7 mouse cellular contexts compared by ENCODE assay signal in genomic region chr14:55743711-55744110, GRCm38 (mm10). TPM values are rescaled to one million over a fixed set of nuclear protein-coding genes. Genes with fewer than 3 reads are reported as not detected.
A peak's percentile ranks its signal among the peaks of the same experiment; 100 is the strongest.
DNase-seq lines count a peak whose midpoint lies in the region; ATAC-seq and TF ChIP-seq lines count a peak whose summit lies in the region.

No protein-coding gene starts in this region.

- no peaks in the 10 kb centered on the region for H3K9me3 ChIP-seq in intestine, embryonic 16.5 days (ENCODE audit: control insufficient read depth, low read length)
- no peaks in the 10 kb centered on the region for H3K9me3 ChIP-seq in limb, embryonic 10.5 days (replicated peaks)
- no peaks in the 10 kb centered on the region for H3K9me3 ChIP-seq in midbrain, embryonic 13.5 days

- H3K4me2 ChIP-seq in intestine, embryonic 16.5 days (ENCODE audit: low read depth, low read length) = peak overlapping the region; percentile 91
- peak overlapping the region; percentile 24 for H3K4me2 ChIP-seq in midbrain, embryonic 13.5 days (replicated peaks)

- DNase-seq in adrenal gland, adult 18-20 months (ENCODE audit: low spot score in 2 of 2) = peak; percentile 87 to 91
- peak; percentile 86 for DNase-seq in embryo, embryonic 9.5 days (ENCODE audit: extremely low spot score)
- peak; percentile 54 for DNase-seq in gonadal fat pad, adult 2 months (ENCODE audit: low read depth)
- DNase-seq in limb, embryonic 10.5 days (ENCODE audit: low spot score) = peak; percentile 91

- peak overlapping the region; percentile 58; the same call in 1 of the 2 replicates for H3K27ac ChIP-seq in intestine, embryonic 16.5 days (ENCODE audit: low read length)
- no peak overlapping the region for H3K27ac ChIP-seq in limb, embryonic 10.5 days
- no peak overlapping the region for H3K27ac ChIP-seq in midbrain, embryonic 13.5 days
- peak overlapping the region; percentile 35; the same call in 1 of the 2 replicates for H3K27ac ChIP-seq in small intestine, adult 2 months (ENCODE audit: insufficient read depth, low read depth, low read length)

- peaks cover 2% of the 10 kb centered on the region; the same call in 1 of the 2 replicates for H3K36me3 ChIP-seq in intestine, embryonic 16.5 days (ENCODE audit: control insufficient read depth, insufficient read depth, low read length)
- H3K36me3 ChIP-seq in limb, embryonic 10.5 days = peaks cover 48% of the 10 kb centered on the region
- peaks cover 27% of the 10 kb centered on the region for H3K36me3 ChIP-seq in midbrain, embryonic 13.5 days
- peaks cover 34% of the 10 kb centered on the region for H3K36me3 ChIP-seq in small intestine, adult 2 months (ENCODE audit: control insufficient read depth, insufficient read depth, low read length)

- peak; percentile 66 for ATAC-seq in intestine, embryonic 16.5 days
- ATAC-seq in midbrain, embryonic 13.5 days = peak; percentile 74

- H3K4me3 ChIP-seq in intestine, embryonic 16.5 days (ENCODE audit: low read length) = peak overlapping the region; percentile 24
- 0 out of 2 replicates have a peak overlapping the region, but pooled peaks have one; percentile 4 for H3K4me3 ChIP-seq in limb, embryonic 10.5 days
- H3K4me3 ChIP-seq in midbrain, embryonic 13.5 days (replicated peaks) = no peak overlapping the region
- peak overlapping the region; percentile 53 for H3K4me3 ChIP-seq in small intestine, adult 2 months (ENCODE audit: low read depth, low read length)

- TF ChIP-seq POLR2A in small intestine, adult 2 months (IDR thresholded peaks at IDR 0.05; ENCODE audit: low read depth, low read length) = no peak

- 15% methylated on average over 10 of the region's 10 CpGs for WGBS in intestine, embryonic 16.5 days
- 24% methylated on average over 10 of the region's 10 CpGs for WGBS in limb, embryonic 10.5 days
- 26% methylated on average over 10 of the region's 10 CpGs for WGBS in midbrain, embryonic 13.5 days
- 12% methylated on average over 10 of the region's 10 CpGs for WGBS in small intestine, adult 2 months

- H3K4me1 ChIP-seq in intestine, embryonic 16.5 days (ENCODE audit: control insufficient read depth, insufficient read depth, low read length) = peaks cover 25% of the 10 kb centered on the region
- H3K4me1 ChIP-seq in limb, embryonic 10.5 days = peaks cover 31% of the 10 kb centered on the region
- peaks cover 36% of the 10 kb centered on the region for H3K4me1 ChIP-seq in midbrain, embryonic 13.5 days (replicated peaks)
- H3K4me1 ChIP-seq in small intestine, adult 2 months (ENCODE audit: control insufficient read depth, insufficient read depth, insufficient read length, low read length) = peaks cover 8% of the 10 kb centered on the region

- peak; percentile 94; the same call in 1 of the 2 replicates for TF ChIP-seq CTCF in small intestine, adult 2 months (IDR thresholded peaks at IDR 0.05; ENCODE audit: extremely low read depth, insufficient read length, insufficient replicate concordance, low read depth, low read length)

- H3K27me3 ChIP-seq in intestine, embryonic 16.5 days (replicated peaks; ENCODE audit: control insufficient read depth, insufficient read depth, low read length) = no peaks in the 10 kb centered on the region
- H3K27me3 ChIP-seq in limb, embryonic 10.5 days (ENCODE audit: low read depth, poor library complexity, severe bottlenecking) = no peaks in the 10 kb centered on the region
- H3K27me3 ChIP-seq in midbrain, embryonic 13.5 days = no peaks in the 10 kb centered on the region
- no peaks in the 10 kb centered on the region for H3K27me3 ChIP-seq in small intestine, adult 2 months (ENCODE audit: control insufficient read depth, insufficient read depth, low read length)

- H3K9ac ChIP-seq in intestine, embryonic 16.5 days (ENCODE audit: low read depth, low read length) = peak overlapping the region; percentile 57
- no peak overlapping the region; the same call in 1 of the 2 replicates for H3K9ac ChIP-seq in midbrain, embryonic 13.5 days (replicated peaks)

RNA-seq across cellular contexts. Expression of gene Dhrs1, which starts 1.8 kb away (rescaled TPM):
- 10 to 100 TPM; 60.4 to 72.0 TPM for total RNA-seq in adrenal gland, adult 18-20 months (2021)
- 92.5 and 99.0 TPM in 2 replicates for polyA plus RNA-seq in gonadal fat pad, adult 2 months (2012; rRNA removed)
- 151 and 173 TPM in 2 replicates for polyA plus RNA-seq in intestine, embryonic 16.5 days (2015; fragmentation: Nextera tagmentation; extraction: Ambion mirVana)
- 65.2 and 67.4 TPM in 2 replicates for polyA plus RNA-seq in limb, embryonic 10.5 days (2016; fragmentation: Nextera tagmentation; extraction: Ambion mirVana)
- polyA plus RNA-seq in midbrain, embryonic 13.5 days (2015; fragmentation: Nextera tagmentation; extraction: Ambion mirVana) = 66.3 and 68.8 TPM in 2 replicates
- polyA plus RNA-seq in small intestine, adult 2 months (2012; rRNA removed) = 217 and 223 TPM in 2 replicates

RNA-seq across cellular contexts. Expression of gene Nop9, which starts 1.8 kb away (rescaled TPM):
- total RNA-seq in adrenal gland, adult 18-20 months (2021) = 10 to 100 TPM; 14.0 to 14.3 TPM
- 16.7 and 18.1 TPM in 2 replicates for polyA plus RNA-seq in gonadal fat pad, adult 2 months (2012; rRNA removed)
- polyA plus RNA-seq in intestine, embryonic 16.5 days (2015; fragmentation: Nextera tagmentation; extraction: Ambion mirVana) = 28.3 and 33.6 TPM in 2 replicates
- 68.7 and 71.4 TPM in 2 replicates for polyA plus RNA-seq in limb, embryonic 10.5 days (2016; fragmentation: Nextera tagmentation; extraction: Ambion mirVana)
- polyA plus RNA-seq in midbrain, embryonic 13.5 days (2015; fragmentation: Nextera tagmentation; extraction: Ambion mirVana) = 33.8 and 36.2 TPM in 2 replicates
- polyA plus RNA-seq in small intestine, adult 2 months (2012; rRNA removed) = 5.9 and 8.0 TPM in 2 replicates

RNA-seq across cellular contexts. Expression of gene Cideb, which starts 14.5 kb away (rescaled TPM):
- 1 to 10 TPM in 1 of 2 experiments, under 1 TPM in 1; 0.76 to 2.3 TPM for total RNA-seq in adrenal gland, adult 18-20 months (2021)
- polyA plus RNA-seq in gonadal fat pad, adult 2 months (2012; rRNA removed) = 5.9 and 8.3 TPM in 2 replicates
- polyA plus RNA-seq in intestine, embryonic 16.5 days (2015; fragmentation: Nextera tagmentation; extraction: Ambion mirVana) = 118 and 152 TPM in 2 replicates
- polyA plus RNA-seq in limb, embryonic 10.5 days (2016; fragmentation: Nextera tagmentation; extraction: Ambion mirVana) = 0.24 TPM in 1 of 2 replicates, not detected in the other
- polyA plus RNA-seq in midbrain, embryonic 13.5 days (2015; fragmentation: Nextera tagmentation; extraction: Ambion mirVana) = 0.19 TPM in 1 of 2 replicates, not detected in the other
- 309 and 797 TPM in 2 replicates for polyA plus RNA-seq in small intestine, adult 2 months (2012; rRNA removed)

RNA-seq across cellular contexts. Expression of gene Ltb4r2, which starts 17.5 kb away (rescaled TPM):
- total RNA-seq in adrenal gland, adult 18-20 months (2021) = not detected
- polyA plus RNA-seq in gonadal fat pad, adult 2 months (2012; rRNA removed) = 1.5 and 2.2 TPM in 2 replicates
- polyA plus RNA-seq in intestine, embryonic 16.5 days (2015; fragmentation: Nextera tagmentation; extraction: Ambion mirVana) = 0.35 and 0.82 TPM in 2 replicates
- 0.23 and 0.30 TPM in 2 replicates for polyA plus RNA-seq in limb, embryonic 10.5 days (2016; fragmentation: Nextera tagmentation; extraction: Ambion mirVana)
- polyA plus RNA-seq in midbrain, embryonic 13.5 days (2015; fragmentation: Nextera tagmentation; extraction: Ambion mirVana) = 0.22 and 0.28 TPM in 2 replicates
- polyA plus RNA-seq in small intestine, adult 2 months (2012; rRNA removed) = 65.3 and 90.6 TPM in 2 replicates

RNA-seq across cellular contexts. Expression of gene Rabggta, which starts 21.6 kb away (rescaled TPM):
- total RNA-seq in adrenal gland, adult 18-20 months (2021) = 10 to 100 TPM; 15.9 to 20.0 TPM
- polyA plus RNA-seq in gonadal fat pad, adult 2 months (2012; rRNA removed) = 48.4 and 49.0 TPM in 2 replicates
- 36.9 and 37.5 TPM in 2 replicates for polyA plus RNA-seq in intestine, embryonic 16.5 days (2015; fragmentation: Nextera tagmentation; extraction: Ambion mirVana)
- polyA plus RNA-seq in limb, embryonic 10.5 days (2016; fragmentation: Nextera tagmentation; extraction: Ambion mirVana) = 27.3 and 29.7 TPM in 2 replicates
- 45.0 and 48.8 TPM in 2 replicates for polyA plus RNA-seq in midbrain, embryonic 13.5 days (2015; fragmentation: Nextera tagmentation; extraction: Ambion mirVana)
- polyA plus RNA-seq in small intestine, adult 2 months (2012; rRNA removed) = 28.1 and 43.5 TPM in 2 replicates

Comparison
In these comparisons a context has a peak if more than half of its experiments do, and no peak if none do; other contexts are left out.
1. H3K27ac ChIP-seq: peak in intestine, embryonic 16.5 days (single experiment) and small intestine, adult 2 months (single experiment); none in limb, embryonic 10.5 days (single experiment) and midbrain, embryonic 13.5 days (single experiment).
2. RNA of gene Cideb, which starts 14.5 kb away (polyA plus RNA-seq): 309 to 797 TPM in small intestine, adult 2 months and 118 to 152 TPM in intestine, embryonic 16.5 days; 5.9 to 8.3 TPM in gonadal fat pad, adult 2 months, 0.24 TPM in limb, embryonic 10.5 days and 0.19 TPM in midbrain, embryonic 13.5 days; every median in the first group is over 10 times any median in the second.
3. Peak in every context shown above with its lines, with median percentiles within 50 percentile points of each other: DNase-seq.